Mouse (Mus musculus) neural tube, embryonic 14.5 days (tissue): ENCODE measurements around the gene Ggt7. TPM values are rescaled to one million over a fixed set of nuclear protein-coding genes. Genes with fewer than 3 reads are reported as not detected.
"Not testable (repeated sequence)": the region's sequence is repeated elsewhere in the genome, so short reads cannot be mapped to it uniquely, and the experiment has no call there.

Experiments
- ATAC-seq: fragments of 200-750 bp; cut with Nextera tagmentation; 2 replicates; pipeline ENCODE4 v1.8.0; 2017; ENCODE audit warnings: low read depth, mild to moderate bottlenecking, moderate TSS enrichment, moderate library complexity
- H3K27ac ChIP-seq: fragments of 300-500 bp; sonication (generic); 2 replicates; pipeline ENCODE4 v1.5.1; 2014; ENCODE audit warnings: low read depth, mild to moderate bottlenecking, control low read depth, low read length, moderate library complexity, mixed read lengths
- H3K27me3 ChIP-seq: fragments of 300-500 bp; sonication (generic); 2 replicates; pipeline ENCODE4 v1.6.1; 2014; ENCODE audit warnings: low read length; ENCODE audit not compliant: control insufficient read depth, insufficient read depth
- H3K36me3 ChIP-seq: fragments of 300-500 bp; sonication (generic); 2 replicates; pipeline ENCODE4 v1.6.1; 2014; ENCODE audit warnings: low read length, mixed read lengths; ENCODE audit not compliant: control insufficient read depth, insufficient read depth
- H3K4me1 ChIP-seq: fragments of 300-500 bp; sonication (generic); 2 replicates; pipeline ENCODE4 v1.6.1; 2014; ENCODE audit warnings: low read length; ENCODE audit not compliant: control insufficient read depth, insufficient read depth
- H3K4me2 ChIP-seq: fragments of 300-500 bp; sonication (generic); 2 replicates; pipeline ENCODE4 v1.6.1; 2014; ENCODE audit warnings: mild to moderate bottlenecking, low read depth, low read length, control low read depth
- H3K4me3 ChIP-seq: fragments of 300-500 bp; sonication (generic); 2 replicates; pipeline ENCODE4 v1.5.1; 2014; ENCODE audit warnings: low read depth, low read length, control low read depth, mixed read lengths
- H3K9ac ChIP-seq: fragments of 300-500 bp; sonication (generic); replicated peaks from 2 replicates; pipeline ENCODE4 v1.6.1; 2014; ENCODE audit warnings: low read depth, mild to moderate bottlenecking, control low read depth, low read length, mixed read lengths
- H3K9me3 ChIP-seq: fragments of 300-500 bp; sonication (generic); 2 replicates; pipeline ENCODE4 v1.6.1; 2016; ENCODE audit warnings: low read length; ENCODE audit not compliant: control insufficient read depth
- whole genome bisulfite sequencing: fragments of 180-500 bp; shearing (Covaris S2); extraction: QIAGEN DNeasy Blood & Tissue Kit; methylation state at CpG from one replicate; pipeline ENCODE4 v1.1.7; 2014; 5-methylcytosine and 5-hydroxymethylcytosine counted together
- polyA plus RNA-seq: library from polyadenylated mRNA; unstranded; fragments of >200 nt; fragmentation: Nextera tagmentation; extraction: Ambion mirVana; gene quantifications from 2 replicates; pipeline ENCODE4 v1.2.1, GENCODE M21; 2014

Ggt7 gene
- polyA plus RNA-seq, 1 experiment from 2014 or later = 37.7 TPM

DNA sequence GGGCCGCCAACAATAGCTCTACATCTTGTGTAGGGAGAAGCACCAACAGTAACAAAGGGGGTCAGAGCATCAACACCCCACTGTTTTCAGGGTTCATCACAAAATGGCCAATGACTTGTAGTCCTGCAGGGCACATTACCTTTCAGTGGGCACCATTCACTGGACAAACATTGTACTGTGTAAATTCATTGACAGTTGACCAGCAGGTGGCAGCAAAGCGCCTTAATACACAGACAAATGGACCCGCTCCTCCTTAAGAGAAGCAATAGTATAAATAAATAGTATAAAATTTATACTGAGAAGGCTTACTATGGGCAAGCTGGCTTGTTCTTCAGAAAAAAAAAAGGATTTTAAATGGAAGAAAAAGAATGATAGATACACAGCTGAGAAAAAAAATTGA, 36.0 kb downstream of the Ggt7 start:
- ATAC-seq = no peak

GRCm38 (mm10) chr2:155473570-155474088, 44.4 kb downstream of the Ggt7 start, which contains the start of gene Ncoa6:
Ncoa6 (minus strand) TSS chr2:155473894.
- peak; percentile 80 for ATAC-seq
- under 1% methylated on average over 31 of the region's 72 CpGs for WGBS
- H3K9me3 ChIP-seq = no peaks in the 10 kb centered on the region
- peak within 1 kb of the TSS; percentile 51 for H3K4me2 ChIP-seq
- peak within 1 kb of the TSS; percentile 90 for H3K27ac ChIP-seq
- H3K4me1 ChIP-seq = peaks cover 16% of the 10 kb centered on the region
- H3K27me3 ChIP-seq = no peaks in the 10 kb centered on the region
- no peaks in the 10 kb centered on the region for H3K36me3 ChIP-seq
- peak within 1 kb of the TSS; percentile 85 for H3K4me3 ChIP-seq
- H3K9ac ChIP-seq = peak within 1 kb of the TSS; percentile 99

More for the DNA sequence above, 36.0 kb downstream of the Ggt7 start:
- H3K9ac ChIP-seq = no peak overlapping the region
- H3K27me3 ChIP-seq = no peaks in the 10 kb centered on the region
- H3K36me3 ChIP-seq = no peaks in the 10 kb centered on the region
- H3K4me1 ChIP-seq = no peaks in the 10 kb centered on the region
- H3K27ac ChIP-seq = no peak overlapping the region
- WGBS = 40% methylated on average over 3 of the region's 3 CpGs
- no peak overlapping the region for H3K4me3 ChIP-seq
- no peak overlapping the region for H3K4me2 ChIP-seq
- no peaks in the 10 kb centered on the region for H3K9me3 ChIP-seq

- no peaks in the 10 kb centered on the region for H3K27me3 ChIP-seq
- WGBS = under 1% methylated on average over 50 of the region's 71 CpGs
- H3K4me3 ChIP-seq = peak overlapping the region; percentile 85
- H3K27ac ChIP-seq = peak overlapping the region; percentile 90
- peak overlapping the region; percentile 51 for H3K4me2 ChIP-seq
- ATAC-seq = peak; percentile 73
- H3K9me3 ChIP-seq = no peaks in the 10 kb centered on the region
- H3K4me1 ChIP-seq = peaks cover 16% of the 10 kb centered on the region
- peak overlapping the region; percentile 99 for H3K9ac ChIP-seq
- H3K36me3 ChIP-seq = no peaks in the 10 kb centered on the region
Measured at GRCm38 (mm10) chr2:155472671-155473569, 45.1 kb downstream of the Ggt7 start.

GRCm38 (mm10) chr2:155466861-155467260, 51.2 kb downstream of the Ggt7 start:
- 0 out of 2 replicates have a peak, but pooled peaks cover 3% of the 10 kb centered on the region for H3K36me3 ChIP-seq
- ATAC-seq = no peak
- no peaks in the 10 kb centered on the region for H3K27me3 ChIP-seq
- peaks cover 12% of the 10 kb centered on the region for H3K4me1 ChIP-seq
- no peak overlapping the region for H3K27ac ChIP-seq
- no peak overlapping the region for H3K9ac ChIP-seq
- no peak overlapping the region for H3K4me2 ChIP-seq
- WGBS = 96% methylated on average over 1 of the region's 1 CpGs
- H3K4me3 ChIP-seq = no peak overlapping the region
- H3K9me3 ChIP-seq = no peaks in the 10 kb centered on the region

- no peaks in the 10 kb centered on the region for H3K27me3 ChIP-seq
- ATAC-seq = no peak
- H3K9ac ChIP-seq = no peak overlapping the region
- H3K36me3 ChIP-seq = no peaks in the 10 kb centered on the region
- no peak overlapping the region for H3K4me2 ChIP-seq
- no peaks in the 10 kb centered on the region for H3K4me1 ChIP-seq
- no peak overlapping the region; the same call in 1 of the 2 replicates for H3K27ac ChIP-seq
- H3K9me3 ChIP-seq = no peaks in the 10 kb centered on the region
- WGBS = 86% methylated on average over 7 of the region's 7 CpGs
- no peak overlapping the region for H3K4me3 ChIP-seq
Measured at GRCm38 (mm10) chr2:155453591-155453990, 64.4 kb downstream of the Ggt7 start.

DNA sequence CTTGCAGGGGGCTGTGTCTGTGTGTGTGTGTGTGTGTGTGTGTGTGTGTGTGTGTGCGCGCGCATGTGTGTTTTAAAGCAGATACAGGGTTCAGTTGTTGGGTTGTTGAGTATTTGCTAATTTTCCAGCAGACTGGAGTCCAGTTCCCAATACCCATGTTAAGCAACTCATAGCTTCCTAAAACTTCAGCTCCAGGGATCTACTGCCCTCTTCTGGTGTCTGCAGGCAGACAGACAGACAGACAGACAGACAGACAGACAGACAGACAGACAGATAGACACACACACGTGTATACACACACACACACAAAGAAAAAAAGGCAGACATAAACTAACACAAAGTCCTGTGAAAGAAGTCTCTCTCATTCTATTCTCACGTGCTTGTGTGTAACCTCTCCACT, 66.8 kb downstream of the Ggt7 start:
- Histone ChIP-seq H3K27ac (no peak overlapping the region), H3K9me3 (no peaks in the 10 kb centered on the region), H3K27me3 (no peaks in the 10 kb centered on the region), H3K4me3 (no peak overlapping the region), H3K9ac (no peak overlapping the region), H3K4me2 (no peak overlapping the region), H3K36me3 (no peaks in the 10 kb centered on the region), H3K4me1 (no peaks in the 10 kb centered on the region)
- 86% methylated on average over 5 of the region's 5 CpGs for WGBS
- no peak for ATAC-seq

- not testable (repeated sequence) for H3K27ac ChIP-seq, ATAC-seq, H3K27me3 ChIP-seq, H3K9ac ChIP-seq, H3K36me3 ChIP-seq, H3K9me3 ChIP-seq, H3K4me1 ChIP-seq, H3K4me3 ChIP-seq, H3K4me2 ChIP-seq
- WGBS = 97% methylated on average over 1 of the region's 1 CpGs
Measured at GRCm38 (mm10) chr2:155447906-155448305, 70.1 kb downstream of the Ggt7 start.

DNA sequence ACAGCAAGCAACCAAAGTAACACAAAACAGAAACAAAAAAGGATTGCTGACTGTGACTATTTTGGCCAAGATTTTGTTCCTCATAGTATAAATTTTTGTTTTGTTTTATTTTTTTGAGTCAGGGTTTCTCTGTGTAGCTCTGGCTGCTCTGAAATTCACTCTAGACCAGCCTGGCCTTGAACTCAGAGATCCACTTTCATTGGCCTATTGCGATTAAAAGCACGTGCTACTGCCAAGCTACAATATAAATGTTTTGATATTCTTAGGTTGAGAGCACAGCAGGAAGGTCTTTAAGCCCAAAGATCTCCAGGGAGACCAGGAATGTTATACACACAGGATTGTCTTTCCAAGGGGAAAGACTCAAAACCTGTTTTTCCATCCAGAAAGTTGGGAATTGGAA, 74.6 kb downstream of the Ggt7 start:
- Histone ChIP-seq H3K36me3 (0 out of 2 replicates have a peak, but pooled peaks cover 4% of the 10 kb centered on the region), H3K9ac (no peak overlapping the region), H3K27ac (no peak overlapping the region), H3K4me1 (no peaks in the 10 kb centered on the region), H3K27me3 (no peaks in the 10 kb centered on the region), H3K4me3 (no peak overlapping the region), H3K4me2 (no peak overlapping the region), H3K9me3 (no peaks in the 10 kb centered on the region)
- 61% methylated on average over 2 of the region's 2 CpGs for WGBS
- ATAC-seq = no peak

- WGBS = 92% methylated on average over 4 of the region's 4 CpGs
- no peak overlapping the region for H3K27ac ChIP-seq
- H3K36me3 ChIP-seq = 0 out of 2 replicates have a peak, but pooled peaks cover 4% of the 10 kb centered on the region
- ATAC-seq = no peak
- H3K4me1 ChIP-seq = no peaks in the 10 kb centered on the region
- no peak overlapping the region for H3K9ac ChIP-seq
- no peak overlapping the region for H3K4me2 ChIP-seq
- H3K27me3 ChIP-seq = no peaks in the 10 kb centered on the region
- no peaks in the 10 kb centered on the region for H3K9me3 ChIP-seq
- no peak overlapping the region for H3K4me3 ChIP-seq
Measured at GRCm38 (mm10) chr2:155442916-155443315, 75.1 kb downstream of the Ggt7 start.
